Mouse (Mus musculus) E14TG2a.4 (cell line): Measurements from ENCODE around the gene Taf3.

Experiments used
- CTCF ChIP-seq: conservative IDR thresholded peaks from 2 replicates; pipeline ENCODE4 v1.5.1; 2014; ENCODE audit warnings: low read length
- NANOG ChIP-seq: IDR thresholded peaks from 2 replicates; pipeline ENCODE4 v1.6.1; 2014; ENCODE audit warnings: borderline replicate concordance, low read length, mixed read lengths

DNA sequence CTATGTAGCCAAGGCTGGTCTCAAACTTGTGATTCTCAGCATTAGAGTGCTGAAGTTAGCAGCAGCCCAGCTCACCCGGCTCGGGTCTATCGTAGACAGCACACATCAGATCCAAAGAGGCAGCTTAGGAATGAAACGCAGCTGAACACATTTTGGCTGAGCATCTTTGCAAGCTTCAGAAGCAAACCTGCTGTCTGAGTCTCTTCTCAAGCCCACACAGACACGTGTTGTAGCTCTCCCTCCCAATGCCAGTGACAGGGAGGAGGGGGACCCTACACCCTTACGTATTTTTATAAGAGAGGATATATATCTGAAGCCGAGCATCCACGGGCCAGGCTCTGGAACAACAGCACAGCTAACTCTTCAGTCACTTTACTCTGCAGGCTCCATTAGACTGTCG lies 130.8 kb downstream of the Taf3 start:
- TF ChIP-seq CTCF (no peak), NANOG (no peak)
